Mouse (Mus musculus) liver, embryonic 13.5 days (tissue): ENCODE data around the gene Ptpro. TPM values are rescaled to one million over a fixed set of nuclear protein-coding genes. Genes with fewer than 3 reads are reported as not detected.

Experiments
- ATAC-seq: fragments of 200-750 bp; cut with Nextera tagmentation; 2 replicates; pipeline ENCODE4 v1.8.0; 2017; ENCODE audit warnings: low read depth, mild to moderate bottlenecking, moderate number of reproducible peaks, moderate library complexity
- DNase-seq: peaks from one replicate; pipeline ENCODE4 v3.0.0; 2022
- H3K27ac ChIP-seq: fragments of 300-500 bp; sonication (generic); 2 replicates; pipeline ENCODE4 v1.5.1; 2015; ENCODE audit warnings: moderate library complexity, mild to moderate bottlenecking, inconsistent platforms
- H3K27me3 ChIP-seq: fragments of 300-500 bp; sonication (generic); 2 replicates; pipeline ENCODE4 v1.6.1; 2015; ENCODE audit warnings: mild to moderate bottlenecking, inconsistent platforms
- H3K36me3 ChIP-seq: fragments of 300-500 bp; sonication (generic); 2 replicates; pipeline ENCODE4 v1.6.1; 2015; ENCODE audit warnings: mild to moderate bottlenecking, inconsistent platforms
- H3K4me1 ChIP-seq: fragments of 300-500 bp; sonication (generic); replicated peaks from 2 replicates; pipeline ENCODE4 v1.6.1; 2015; ENCODE audit warnings: inconsistent platforms
- H3K4me2 ChIP-seq: fragments of 300-500 bp; sonication (generic); 2 replicates; pipeline ENCODE4 v1.6.1; 2015; ENCODE audit warnings: inconsistent platforms, mild to moderate bottlenecking, moderate library complexity
- H3K4me3 ChIP-seq: fragments of 300-500 bp; sonication (generic); replicated peaks from 2 replicates; pipeline ENCODE4 v1.5.1; 2015; ENCODE audit warnings: mild to moderate bottlenecking, inconsistent platforms
- H3K9ac ChIP-seq: fragments of 300-500 bp; sonication (generic); 2 replicates; pipeline ENCODE4 v1.6.1; 2015; ENCODE audit warnings: mild to moderate bottlenecking, inconsistent platforms
- H3K9me3 ChIP-seq: fragments of 300-500 bp; sonication (generic); replicated peaks from 2 replicates; pipeline ENCODE4 v1.6.1; 2016; ENCODE audit warnings: inconsistent platforms
- WGBS: fragments of 180-500 bp; shearing (Covaris S2); methylation state at CpG from one replicate; pipeline ENCODE4 v1.1.7; 2015; ENCODE audit not compliant: insufficient replicate concordance; 5-methylcytosine and 5-hydroxymethylcytosine counted together
- polyA plus RNA-seq: library from polyadenylated mRNA; unstranded; fragments of >200 nt; fragmentation: Nextera tagmentation; extraction: Ambion mirVana; gene quantifications from 2 replicates; pipeline ENCODE4 v1.2.1, GENCODE M21; 2015

The Ptpro gene
- polyA plus RNA-seq, 1 experiment from 2014 or later: 0.32 TPM

- no peak for ATAC-seq
- Histone ChIP-seq H3K36me3 (no peaks in the 10 kb centered on the region), H3K4me1 (no peaks in the 10 kb centered on the region), H3K9me3 (no peaks in the 10 kb centered on the region), H3K4me3 (no peak overlapping the region), H3K27ac (no peak overlapping the region), H3K9ac (no peak overlapping the region), H3K27me3 (no peaks in the 10 kb centered on the region), H3K4me2 (no peak overlapping the region)
- no peak for DNase-seq
- 68% methylated on average over 6 of the region's 6 CpGs for WGBS
Observed at GRCm38 (mm10) chr6:137487443-137487842, 235.3 kb downstream of the Ptpro start.

- WGBS: 78% methylated on average over 14 of the region's 14 CpGs
- Histone ChIP-seq H3K4me1 (no peaks in the 10 kb centered on the region), H3K27ac (no peak overlapping the region), H3K4me2 (no peak overlapping the region), H3K9ac (no peak overlapping the region), H3K9me3 (no peaks in the 10 kb centered on the region), H3K4me3 (no peak overlapping the region), H3K27me3 (no peaks in the 10 kb centered on the region), H3K36me3 (no peaks in the 10 kb centered on the region)
- DNase-seq (no peak), ATAC-seq (no peak)
Observed at GRCm38 (mm10) chr6:137490115-137490514, 238.0 kb downstream of the Ptpro start.

- no peaks in the 10 kb centered on the region for H3K27me3 ChIP-seq
- no peaks in the 10 kb centered on the region for H3K4me1 ChIP-seq
- H3K4me2 ChIP-seq: no peak overlapping the region
- no peak overlapping the region for H3K4me3 ChIP-seq
- DNase-seq: no peak
- no peak overlapping the region for H3K9ac ChIP-seq
- no peak for ATAC-seq
- H3K36me3 ChIP-seq: no peaks in the 10 kb centered on the region
- WGBS: 32% methylated on average over 2 of the region's 2 CpGs
- H3K27ac ChIP-seq: no peak overlapping the region
- no peaks in the 10 kb centered on the region for H3K9me3 ChIP-seq
Observed at GRCm38 (mm10) chr6:137491659-137492058, 239.5 kb downstream of the Ptpro start.

GRCm38 (mm10) chr6:137492582-137492981, 240.5 kb downstream of the Ptpro start:
- WGBS: 65% methylated on average over 4 of the region's 4 CpGs
- H3K4me1 ChIP-seq: no peaks in the 10 kb centered on the region
- no peak overlapping the region for H3K9ac ChIP-seq
- H3K27ac ChIP-seq: no peak overlapping the region
- ATAC-seq (no peak), DNase-seq (no peak)
- no peaks in the 10 kb centered on the region for H3K36me3 ChIP-seq
- H3K9me3 ChIP-seq: no peaks in the 10 kb centered on the region
- no peak overlapping the region for H3K4me3 ChIP-seq
- H3K27me3 ChIP-seq: no peaks in the 10 kb centered on the region
- H3K4me2 ChIP-seq: no peak overlapping the region

GRCm38 (mm10) chr6:137493211-137494135, 241.4 kb downstream of the Ptpro start:
- no peak overlapping the region for H3K27ac ChIP-seq
- 77% methylated on average over 17 of the region's 17 CpGs for WGBS
- no peak overlapping the region for H3K4me2 ChIP-seq
- no peaks in the 10 kb centered on the region for H3K27me3 ChIP-seq
- H3K9me3 ChIP-seq: no peaks in the 10 kb centered on the region
- no peak overlapping the region for H3K9ac ChIP-seq
- H3K4me3 ChIP-seq: no peak overlapping the region
- DNase-seq (no peak), ATAC-seq (no peak)
- H3K4me1 ChIP-seq: no peaks in the 10 kb centered on the region
- no peaks in the 10 kb centered on the region for H3K36me3 ChIP-seq

- no peak overlapping the region for H3K9ac ChIP-seq
- no peaks in the 10 kb centered on the region for H3K4me1 ChIP-seq
- H3K27ac ChIP-seq: no peak overlapping the region
- no peak for ATAC-seq
- no peak overlapping the region for H3K4me3 ChIP-seq
- no peak for DNase-seq
- H3K4me2 ChIP-seq: no peak overlapping the region
- H3K36me3 ChIP-seq: no peaks in the 10 kb centered on the region
- H3K27me3 ChIP-seq: no peaks in the 10 kb centered on the region
- H3K9me3 ChIP-seq: no peaks in the 10 kb centered on the region
Observed at GRCm38 (mm10) chr6:137494136-137494475, 242.0 kb downstream of the Ptpro start.

GRCm38 (mm10) chr6:137494801-137495200, 242.7 kb downstream of the Ptpro start:
- 75% methylated on average over 1 of the region's 1 CpGs for WGBS
- no peak for ATAC-seq
- no peak overlapping the region for H3K9ac ChIP-seq
- H3K4me1 ChIP-seq: no peaks in the 10 kb centered on the region
- DNase-seq: no peak
- no peaks in the 10 kb centered on the region for H3K36me3 ChIP-seq
- no peaks in the 10 kb centered on the region for H3K9me3 ChIP-seq
- no peak overlapping the region for H3K27ac ChIP-seq
- H3K27me3 ChIP-seq: no peaks in the 10 kb centered on the region
- H3K4me3 ChIP-seq: no peak overlapping the region
- H3K4me2 ChIP-seq: no peak overlapping the region

- ATAC-seq (no peak), DNase-seq (no peak)
- Histone ChIP-seq H3K9ac (no peak overlapping the region), H3K9me3 (no peaks in the 10 kb centered on the region), H3K36me3 (no peaks in the 10 kb centered on the region), H3K27me3 (no peaks in the 10 kb centered on the region), H3K4me2 (no peak overlapping the region), H3K4me3 (no peak overlapping the region), H3K27ac (no peak overlapping the region), H3K4me1 (no peaks in the 10 kb centered on the region)
- WGBS: 68% methylated on average over 6 of the region's 6 CpGs
Observed at GRCm38 (mm10) chr6:137495233-137495632, 243.1 kb downstream of the Ptpro start.

GRCm38 (mm10) chr6:137496562-137496961, 244.4 kb downstream of the Ptpro start:
- no peaks in the 10 kb centered on the region for H3K9me3 ChIP-seq
- no peak overlapping the region for H3K9ac ChIP-seq
- H3K36me3 ChIP-seq: no peaks in the 10 kb centered on the region
- H3K4me2 ChIP-seq: no peak overlapping the region
- no peaks in the 10 kb centered on the region for H3K27me3 ChIP-seq
- H3K27ac ChIP-seq: no peak overlapping the region
- WGBS: 87% methylated on average over 2 of the region's 2 CpGs
- ATAC-seq: no peak
- no peak overlapping the region for H3K4me3 ChIP-seq
- no peaks in the 10 kb centered on the region for H3K4me1 ChIP-seq
- no peak for DNase-seq

GRCm38 (mm10) chr6:137497208-137497835, 245.2 kb downstream of the Ptpro start:
- Histone ChIP-seq H3K9me3 (no peaks in the 10 kb centered on the region), H3K9ac (no peak overlapping the region), H3K27ac (no peak overlapping the region), H3K27me3 (no peaks in the 10 kb centered on the region), H3K4me1 (no peaks in the 10 kb centered on the region), H3K36me3 (no peaks in the 10 kb centered on the region), H3K4me3 (no peak overlapping the region), H3K4me2 (no peak overlapping the region)
- WGBS: 89% methylated on average over 8 of the region's 8 CpGs
- DNase-seq (no peak), ATAC-seq (no peak)

GRCm38 (mm10) chr6:137498781-137499180, 246.7 kb downstream of the Ptpro start:
- 62% methylated on average over 6 of the region's 6 CpGs for WGBS
- H3K4me2 ChIP-seq: no peak overlapping the region
- H3K4me3 ChIP-seq: no peak overlapping the region
- DNase-seq (no peak), ATAC-seq (no peak)
- H3K9me3 ChIP-seq: no peaks in the 10 kb centered on the region
- H3K27ac ChIP-seq: no peak overlapping the region
- no peaks in the 10 kb centered on the region for H3K36me3 ChIP-seq
- H3K27me3 ChIP-seq: no peaks in the 10 kb centered on the region
- H3K4me1 ChIP-seq: no peaks in the 10 kb centered on the region
- no peak overlapping the region for H3K9ac ChIP-seq

- Histone ChIP-seq H3K36me3 (no peaks in the 10 kb centered on the region), H3K9ac (no peak overlapping the region), H3K27me3 (no peaks in the 10 kb centered on the region), H3K27ac (no peak overlapping the region), H3K4me1 (no peaks in the 10 kb centered on the region), H3K4me2 (no peak overlapping the region), H3K9me3 (no peaks in the 10 kb centered on the region), H3K4me3 (no peak overlapping the region)
- DNase-seq (no peak), ATAC-seq (no peak)
- WGBS: 75% methylated on average over 7 of the region's 7 CpGs
Observed at GRCm38 (mm10) chr6:137503009-137503408, 250.9 kb downstream of the Ptpro start.
